Mouse (Mus musculus): ENCODE measurements at regions not wholly inside any gene's neighbourhood (a gene's known extent, or its start where the extent isn't known, plus 50 kb on each side); places are given as distances from the start of the nearest gene placed in this dataset.

- TF ChIP-seq NRF1 (IDR thresholded peaks at IDR 0.05; ENCODE audit: low read depth, low read length) (no peak), CTCF (conservative IDR thresholded peaks at IDR 0.05 in 1 of 2, IDR thresholded peaks at IDR 0.05 in 1 of 2; ENCODE audit: low read depth in 2 of 2, low read length in 2 of 2) (no peak), MYC (IDR thresholded peaks at IDR 0.05; ENCODE audit: low read depth, low read length) (no peak), ZMIZ1 (IDR thresholded peaks at IDR 0.05; ENCODE audit: low read depth, low read length) (no peak), USF2 (conservative IDR thresholded peaks at IDR 0.05; ENCODE audit: low read depth, low read length) (no peak), ELF1 (IDR thresholded peaks at IDR 0.05; ENCODE audit: low read depth, low read length) (no peak), JUN (IDR thresholded peaks at IDR 0.05; ENCODE audit: insufficient read depth, low read depth, low read length) (peak; percentile 35; the same call in 1 of the 2 replicates), JUND (conservative IDR thresholded peaks at IDR 0.05; ENCODE audit: low read depth, low read length) (peak; percentile 74), PAX5 (IDR thresholded peaks at IDR 0.05; ENCODE audit: low read length) (no peak), ETS1 (conservative IDR thresholded peaks at IDR 0.05; ENCODE audit: low read depth, low read length) (peak; percentile 50; the same call in 1 of the 2 replicates), ZNF384 (IDR thresholded peaks at IDR 0.05; ENCODE audit: low read depth, low read length) (no peak), NELFE (IDR thresholded peaks at IDR 0.05; ENCODE audit: low read depth, low read length) (no peak), BHLHE40 (IDR thresholded peaks at IDR 0.05; ENCODE audit: low read depth, low read length) (no peak), MAX (IDR thresholded peaks at IDR 0.05; ENCODE audit: low read length) (no peak), EP300 (IDR thresholded peaks at IDR 0.05; ENCODE audit: low read length) (peak; percentile 58), GABPA (IDR thresholded peaks at IDR 0.05; ENCODE audit: insufficient replicate concordance, low read depth, low read length) (no peak), RCOR1 (conservative IDR thresholded peaks at IDR 0.05; ENCODE audit: low read depth, low read length) (no peak), MAFK (IDR thresholded peaks at IDR 0.05; ENCODE audit: insufficient replicate concordance, low read length) (no peak), IRF4 (IDR thresholded peaks at IDR 0.05; ENCODE audit: low read depth, low read length) (peak; percentile 26; the same call in 1 of the 2 replicates), UBTF (IDR thresholded peaks at IDR 0.05; ENCODE audit: low read depth, low read length) (no peak), TCF12 (IDR thresholded peaks at IDR 0.05; ENCODE audit: low read depth, low read length) (no peak), ZKSCAN1 (IDR thresholded peaks at IDR 0.05; ENCODE audit: borderline replicate concordance, low read depth, low read length) (no peak)
- dilution Hi-C loops (cut with MboI; ENCODE audit: extremely low pct_ligation_motif_present, extremely low pct_unique_long_range_greater_than_20kb, low sequenced_read_pairs) = no loop called here
- H3K27ac ChIP-seq (ENCODE audit: insufficient read depth, low read depth) = no peak overlapping the region
These were observed 99.4 kb upstream of the Spred1 start for GRCm38 (mm10) chr2:117021787-117022186.

GRCm38 (mm10) chr2:117023436-117023835, 97.7 kb upstream of the Spred1 start:
- no peak for DNase-seq (ENCODE audit: extremely low read depth)
- Histone ChIP-seq H3K4me1 (ENCODE audit: control insufficient read depth in 1 of 2, insufficient read depth in 2 of 2) (peaks cover 0 to 4% of the 10 kb centered on the region in 2 experiments; a peak in 2 of 4 replicates), H3K27ac (ENCODE audit: insufficient read depth, low read depth) (no peak overlapping the region), H3K36me3 (replicated peaks in 1 of 2; ENCODE audit: control insufficient read depth in 1 of 2, insufficient read depth in 1 of 2, low read length in 1 of 2) (no peaks in the 10 kb centered on the region), H3K79me2 (replicated peaks; ENCODE audit: control insufficient read depth, extremely low read depth, insufficient read depth, poor library complexity, severe bottlenecking) (no peaks in the 10 kb centered on the region), H3K4me2 (ENCODE audit: insufficient read depth, low read depth, poor library complexity, severe bottlenecking) (no peak overlapping the region), H3K9ac (ENCODE audit: insufficient read depth, low read depth) (no peak overlapping the region), H3K9me3 (replicated peaks; ENCODE audit: low read length) (no peaks in the 10 kb centered on the region), H3K27me3 (replicated peaks) (no peaks in the 10 kb centered on the region), H3K4me3 (replicated peaks in 1 of 3; ENCODE audit: low read depth in 2 of 3, low read length in 2 of 3, poor library complexity in 1 of 3) (no peak overlapping the region)
- in situ Hi-C loops (cut with MboI; ENCODE audit: low pct_ligation_motif_present, low pct_unique_long_range_greater_than_20kb, low sequenced_read_pairs) = no loop called here
- TF ChIP-seq MEF2A (IDR thresholded peaks at IDR 0.05; ENCODE audit: borderline replicate concordance, low read depth, low read length) (no peak), RCOR1 (conservative IDR thresholded peaks at IDR 0.05; ENCODE audit: low read depth, low read length) (no peak), JUND (conservative IDR thresholded peaks at IDR 0.05; ENCODE audit: low read depth, low read length) (no peak), CHD2 (IDR thresholded peaks at IDR 0.05; ENCODE audit: low read length) (no peak), EP300 (IDR thresholded peaks at IDR 0.05; ENCODE audit: low read length) (no peak), JUN (IDR thresholded peaks at IDR 0.05; ENCODE audit: insufficient read depth, low read depth, low read length) (no peak), BHLHE40 (IDR thresholded peaks at IDR 0.05; ENCODE audit: low read depth, low read length) (no peak), CTCF (conservative IDR thresholded peaks at IDR 0.05 in 1 of 2, IDR thresholded peaks at IDR 0.05 in 1 of 2; ENCODE audit: low read depth in 2 of 2, low read length in 2 of 2) (no peak), KAT2A (IDR thresholded peaks at IDR 0.05; ENCODE audit: insufficient replicate concordance, low read length) (no peak), SMC3 (IDR thresholded peaks at IDR 0.05; ENCODE audit: low read depth, low read length) (no peak), USF1 (IDR thresholded peaks at IDR 0.05; ENCODE audit: low read depth, low read length) (no peak), ZKSCAN1 (IDR thresholded peaks at IDR 0.05; ENCODE audit: borderline replicate concordance, low read depth, low read length) (no peak), MXI1 (IDR thresholded peaks at IDR 0.05; ENCODE audit: low read depth, low read length) (no peak), IRF4 (IDR thresholded peaks at IDR 0.05; ENCODE audit: low read depth, low read length) (no peak), RAD21 (IDR thresholded peaks at IDR 0.05; ENCODE audit: low read depth, low read length) (no peak)
- dilution Hi-C loops (cut with MboI; ENCODE audit: extremely low pct_ligation_motif_present, extremely low pct_unique_long_range_greater_than_20kb, low sequenced_read_pairs) = no loop called here

More at GRCm38 (mm10) chr2:117021787-117022186, 99.4 kb upstream of the Spred1 start:
- Histone ChIP-seq H3K4me1 (ENCODE audit: control insufficient read depth in 1 of 2, insufficient read depth in 2 of 2) (peaks cover 0 to 4% of the 10 kb centered on the region in 2 experiments; a peak in 2 of 4 replicates), H3K4me3 (replicated peaks in 1 of 3; ENCODE audit: low read depth in 2 of 3, low read length in 2 of 3, poor library complexity in 1 of 3) (no peak overlapping the region), H3K79me2 (replicated peaks; ENCODE audit: control insufficient read depth, extremely low read depth, insufficient read depth, poor library complexity, severe bottlenecking) (no peaks in the 10 kb centered on the region), H3K9ac (ENCODE audit: insufficient read depth, low read depth) (no peak overlapping the region), H3K9me3 (replicated peaks; ENCODE audit: low read length) (no peaks in the 10 kb centered on the region), H3K36me3 (replicated peaks in 1 of 2; ENCODE audit: control insufficient read depth in 1 of 2, insufficient read depth in 1 of 2, low read length in 1 of 2) (no peaks in the 10 kb centered on the region), H3K4me2 (ENCODE audit: insufficient read depth, low read depth, poor library complexity, severe bottlenecking) (peak overlapping the region; percentile 50; the same call in 1 of the 2 replicates), H3K27me3 (replicated peaks) (no peaks in the 10 kb centered on the region)
- in situ Hi-C loops (cut with MboI; ENCODE audit: low pct_ligation_motif_present, low pct_unique_long_range_greater_than_20kb, low sequenced_read_pairs) = no loop called here
- DNase-seq (ENCODE audit: extremely low read depth) = peak; percentile 51
